Mouse (Mus musculus) brain, embryonic 14.5 days (tissue): ENCODE data around the gene Pomt1.

Source experiments
- CTCF ChIP-seq: fragments of 200-500 bp; IDR thresholded peaks from 2 replicates; pipeline ENCODE4 v1.5.1; 2012; ENCODE audit warnings: inconsistent platforms, mild to moderate bottlenecking, moderate library complexity, borderline replicate concordance; ENCODE audit not compliant: insufficient read depth, insufficient read length; ENCODE audit errors: extremely low read depth
- POLR2A ChIP-seq: fragments of 200-500 bp; IDR thresholded peaks from 2 replicates; pipeline ENCODE4 v1.6.1; 2012; ENCODE audit warnings: mild to moderate bottlenecking, inconsistent platforms, borderline replicate concordance; ENCODE audit not compliant: poor library complexity, insufficient read depth, insufficient read length, severe bottlenecking; ENCODE audit errors: extremely low read depth

DNA sequence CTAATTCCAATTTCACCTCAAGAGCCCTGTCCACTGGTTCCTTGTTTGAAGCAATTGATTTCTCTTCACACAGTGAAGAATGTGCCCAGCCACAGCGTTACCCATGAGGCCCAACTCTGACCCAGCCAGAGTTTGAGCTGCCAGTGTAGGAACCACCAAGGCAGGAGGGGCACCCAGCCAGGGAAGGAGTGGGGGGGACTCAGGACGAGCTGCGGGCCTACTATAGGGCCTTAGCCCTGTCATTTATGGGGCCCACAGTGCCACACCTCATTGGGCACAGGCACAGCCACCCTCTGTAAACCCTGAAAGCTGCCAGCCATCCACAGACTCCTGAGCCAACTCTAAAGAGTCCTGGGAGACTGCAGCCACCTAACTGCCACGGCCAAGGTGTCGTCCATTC is 18.2 kb downstream of the Pomt1 start:
- no peak for TF ChIP-seq POLR2A
- TF ChIP-seq CTCF, result no peak
